Mouse (Mus musculus): ENCODE measurements around the gene Evi5. TPM values are rescaled to one million over a fixed set of nuclear protein-coding genes. Genes with fewer than 3 reads are reported as not detected.
A peak's percentile ranks its signal among the peaks of the same experiment; 100 is the strongest.

Gene Evi5
- polyA plus RNA-seq, 1 experiment = 15.9 TPM

GRCm38 (mm10) chr5:107724661-107725434, 150.1 kb downstream of the Evi5 start:
- H3K4me3 ChIP-seq (ENCODE audit: insufficient read depth, low read depth, low read length) = peak overlapping the region; percentile 34
- H3K4me1 ChIP-seq (ENCODE audit: control insufficient read depth, insufficient read depth, insufficient read length, low read length) = peaks cover 15% of the 10 kb centered on the region; the same call in 1 of the 2 replicates
- no peak overlapping the region for H3K27ac ChIP-seq (replicated peaks; ENCODE audit: low read depth, low read length)

DNA sequence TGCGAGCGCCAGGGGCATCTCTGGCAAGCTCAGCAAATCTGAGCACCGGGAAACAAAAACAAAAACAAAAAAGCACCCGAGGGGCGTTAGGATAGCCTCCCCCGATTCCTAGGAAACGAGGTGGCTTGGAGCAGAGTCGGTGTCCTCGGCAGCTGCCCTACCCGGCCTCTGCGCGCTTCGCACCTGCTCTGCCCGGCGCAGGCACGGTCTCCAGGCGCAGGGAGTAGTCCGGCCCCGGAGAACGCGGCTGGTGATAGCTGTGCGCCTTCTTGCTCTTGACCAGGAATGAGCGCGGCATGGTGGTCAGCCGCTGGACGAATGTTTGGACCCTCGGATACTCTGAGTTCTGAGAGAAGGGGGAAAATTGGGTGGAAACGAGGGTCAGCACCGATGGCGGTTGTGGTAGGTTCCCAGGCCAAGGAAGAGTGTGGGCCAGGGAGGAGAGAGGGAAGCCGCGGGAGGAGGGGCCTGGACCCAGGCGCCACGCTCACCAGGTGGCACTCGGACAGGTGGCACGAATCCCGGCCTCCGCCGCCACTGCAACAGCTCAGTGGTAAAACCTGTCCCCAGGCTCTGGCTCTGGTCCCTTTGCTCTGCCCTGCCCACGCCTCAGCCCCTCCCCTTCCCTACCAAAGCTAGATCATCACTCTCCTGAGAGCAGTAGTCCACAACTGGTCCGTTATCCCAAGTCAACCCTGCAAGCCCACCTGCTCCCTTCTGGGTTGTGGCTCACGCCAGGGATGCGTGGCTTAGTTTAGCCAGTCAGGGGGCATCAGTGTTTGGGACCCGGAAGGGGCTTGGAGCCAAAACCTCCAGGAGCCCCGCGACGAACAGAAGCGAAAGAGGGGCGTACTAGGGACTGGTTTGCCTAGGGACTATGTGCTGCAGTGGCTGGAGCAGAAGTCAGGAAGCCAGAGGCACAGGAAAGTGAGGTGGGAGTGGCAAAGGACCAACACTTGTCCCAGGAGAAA, 151.1 kb downstream of the Evi5 start:
- H3K4me3 ChIP-seq (ENCODE audit: insufficient read depth, low read depth, low read length) = peak overlapping the region; percentile 41
- peaks cover 15% of the 10 kb centered on the region; the same call in 1 of the 2 replicates for H3K4me1 ChIP-seq (ENCODE audit: control insufficient read depth, insufficient read depth, insufficient read length, low read length)
- no peak overlapping the region for H3K27ac ChIP-seq (replicated peaks; ENCODE audit: low read depth, low read length)

- no peak overlapping the region for H3K27ac ChIP-seq (replicated peaks; ENCODE audit: low read depth, low read length)
- H3K4me3 ChIP-seq (ENCODE audit: insufficient read depth, low read depth, low read length) = peak overlapping the region; percentile 41
- H3K4me1 ChIP-seq (ENCODE audit: control insufficient read depth, insufficient read depth, insufficient read length, low read length) = peaks cover 15% of the 10 kb centered on the region; the same call in 1 of the 2 replicates
These were observed 152.0 kb downstream of the Evi5 start for GRCm38 (mm10) chr5:107722661-107723532.

GRCm38 (mm10) chr5:107721638-107722011, 153.3 kb downstream of the Evi5 start:
- H3K4me3 ChIP-seq (ENCODE audit: insufficient read depth, low read depth, low read length) = no peak overlapping the region; the same call in 1 of the 2 replicates
- H3K4me1 ChIP-seq (ENCODE audit: control insufficient read depth, insufficient read depth, insufficient read length, low read length) = peaks cover 15% of the 10 kb centered on the region; the same call in 1 of the 2 replicates
- H3K27ac ChIP-seq (replicated peaks; ENCODE audit: low read depth, low read length) = no peak overlapping the region

- H3K4me3 ChIP-seq (ENCODE audit: insufficient read depth, low read depth, low read length) = peak overlapping the region; percentile 1; the same call in 1 of the 2 replicates
- no peak overlapping the region for H3K27ac ChIP-seq (replicated peaks; ENCODE audit: low read depth, low read length)
These were observed 153.8 kb downstream of the Evi5 start for GRCm38 (mm10) chr5:107720991-107721637.

DNA sequence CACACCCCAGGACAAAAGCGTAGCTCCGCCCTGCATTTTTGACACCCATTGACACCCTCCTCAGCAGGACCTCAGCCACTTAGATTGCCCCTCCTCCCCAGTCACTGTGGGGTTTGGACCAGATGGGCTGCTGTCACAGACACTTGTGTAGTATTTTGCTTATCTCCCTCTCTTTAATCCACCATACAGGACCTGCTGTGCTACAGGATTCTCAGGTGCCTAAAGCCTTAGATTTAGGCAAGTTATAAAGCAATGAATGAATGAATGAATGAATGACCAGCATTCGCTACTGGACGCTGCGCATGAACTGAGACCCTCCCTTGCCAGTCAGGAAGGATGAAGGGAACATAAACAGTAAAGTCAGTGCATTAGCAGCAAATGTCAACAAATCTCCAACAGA, 154.4 kb downstream of the Evi5 start:
- H3K27ac ChIP-seq (replicated peaks; ENCODE audit: low read depth, low read length) = no peak overlapping the region
- no peak overlapping the region for H3K4me3 ChIP-seq (ENCODE audit: insufficient read depth, low read depth, low read length)

More at GRCm38 (mm10) chr5:107720991-107721637, 153.8 kb downstream of the Evi5 start:
- peaks cover 15% of the 10 kb centered on the region; the same call in 1 of the 2 replicates for H3K4me1 ChIP-seq (ENCODE audit: control insufficient read depth, insufficient read depth, insufficient read length, low read length)

DNA sequence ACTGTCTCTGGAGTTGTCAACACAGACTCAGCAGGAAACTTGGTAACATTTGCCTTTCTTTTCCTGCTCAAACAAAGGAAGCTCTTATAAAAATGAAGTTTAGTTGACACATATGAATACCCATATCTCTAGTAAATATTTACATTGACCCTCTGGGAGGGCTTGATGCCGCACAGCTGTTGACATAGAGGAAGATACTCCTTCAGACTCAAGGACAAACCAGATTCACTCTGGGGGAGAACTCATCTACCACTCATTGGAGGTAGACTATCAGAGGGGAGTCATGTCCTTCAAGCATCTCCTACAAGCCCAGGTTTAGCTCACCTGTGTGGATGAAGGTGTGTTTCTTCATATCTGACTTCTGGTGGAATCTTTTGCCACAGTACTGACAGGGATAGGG, 155.1 kb downstream of the Evi5 start:
- Histone ChIP-seq H3K27ac (replicated peaks; ENCODE audit: low read depth, low read length) (no peak overlapping the region), H3K4me3 (ENCODE audit: insufficient read depth, low read depth, low read length) (no peak overlapping the region), H3K4me1 (ENCODE audit: control insufficient read depth, insufficient read depth, insufficient read length, low read length) (peaks cover 9% of the 10 kb centered on the region; the same call in 1 of the 2 replicates)

More for the DNA sequence above, 154.4 kb downstream of the Evi5 start:
- H3K4me1 ChIP-seq (ENCODE audit: control insufficient read depth, insufficient read depth, insufficient read length, low read length) = peaks cover 14% of the 10 kb centered on the region; the same call in 1 of the 2 replicates

DNA sequence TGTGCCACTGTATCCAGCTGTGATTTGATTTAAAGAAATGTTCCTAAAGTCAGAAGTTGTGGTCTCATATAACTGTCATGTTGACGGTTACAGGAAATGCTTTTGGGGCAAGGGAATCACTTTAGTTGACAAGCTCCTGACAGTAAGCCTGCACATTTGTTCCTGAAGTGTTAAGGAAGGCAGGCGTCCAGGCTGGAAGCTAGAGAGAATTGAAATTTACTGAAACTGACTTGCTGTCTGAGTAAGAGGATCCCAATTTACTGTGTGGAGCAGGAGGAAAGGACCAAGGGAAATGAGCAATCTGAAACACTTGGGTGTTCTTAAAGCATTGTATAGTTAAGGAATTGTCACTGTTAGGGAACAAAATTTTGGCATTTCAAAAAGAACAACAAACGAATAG, 155.7 kb downstream of the Evi5 start:
- no peak overlapping the region for H3K27ac ChIP-seq (replicated peaks; ENCODE audit: low read depth, low read length)
- no peak overlapping the region for H3K4me3 ChIP-seq (ENCODE audit: insufficient read depth, low read depth, low read length)
- peaks cover 5% of the 10 kb centered on the region; the same call in 1 of the 2 replicates for H3K4me1 ChIP-seq (ENCODE audit: control insufficient read depth, insufficient read depth, insufficient read length, low read length)

DNA sequence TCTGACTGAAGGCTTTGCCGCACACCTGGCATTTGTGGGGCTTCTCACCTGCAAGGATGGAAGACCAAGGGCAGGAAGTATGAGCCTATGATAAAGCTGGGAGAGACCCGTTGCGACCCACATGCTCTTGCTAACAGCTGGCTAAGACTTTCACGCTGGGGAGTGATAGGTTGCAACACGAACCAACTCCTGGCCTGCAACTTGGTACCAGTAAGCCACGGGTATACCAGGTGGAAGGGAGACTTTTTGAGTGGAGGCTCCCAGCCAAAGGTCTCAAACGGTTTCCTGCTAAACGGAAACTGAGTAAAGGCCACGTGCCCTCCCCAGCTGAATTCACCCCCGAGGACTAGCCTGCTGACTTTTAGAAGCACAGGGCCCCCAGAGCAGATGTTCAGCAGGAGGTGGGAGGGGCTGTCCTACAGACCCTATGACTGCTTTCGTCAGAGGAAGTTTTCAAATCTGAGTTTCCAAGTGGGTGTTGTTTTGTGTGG, 157.0 kb downstream of the Evi5 start:
- no peak overlapping the region for H3K4me3 ChIP-seq (ENCODE audit: insufficient read depth, low read depth, low read length)
- H3K27ac ChIP-seq (replicated peaks; ENCODE audit: low read depth, low read length) = no peak overlapping the region
- H3K4me1 ChIP-seq (ENCODE audit: control insufficient read depth, insufficient read depth, insufficient read length, low read length) = peaks cover 2% of the 10 kb centered on the region; the same call in 1 of the 2 replicates

GRCm38 (mm10) chr5:107711689-107712088, 163.2 kb downstream of the Evi5 start:
- Histone ChIP-seq H3K27ac (replicated peaks; ENCODE audit: low read depth, low read length) (no peak overlapping the region), H3K4me3 (ENCODE audit: insufficient read depth, low read depth, low read length) (no peak overlapping the region), H3K4me1 (ENCODE audit: control insufficient read depth, insufficient read depth, insufficient read length, low read length) (no peaks in the 10 kb centered on the region)

DNA sequence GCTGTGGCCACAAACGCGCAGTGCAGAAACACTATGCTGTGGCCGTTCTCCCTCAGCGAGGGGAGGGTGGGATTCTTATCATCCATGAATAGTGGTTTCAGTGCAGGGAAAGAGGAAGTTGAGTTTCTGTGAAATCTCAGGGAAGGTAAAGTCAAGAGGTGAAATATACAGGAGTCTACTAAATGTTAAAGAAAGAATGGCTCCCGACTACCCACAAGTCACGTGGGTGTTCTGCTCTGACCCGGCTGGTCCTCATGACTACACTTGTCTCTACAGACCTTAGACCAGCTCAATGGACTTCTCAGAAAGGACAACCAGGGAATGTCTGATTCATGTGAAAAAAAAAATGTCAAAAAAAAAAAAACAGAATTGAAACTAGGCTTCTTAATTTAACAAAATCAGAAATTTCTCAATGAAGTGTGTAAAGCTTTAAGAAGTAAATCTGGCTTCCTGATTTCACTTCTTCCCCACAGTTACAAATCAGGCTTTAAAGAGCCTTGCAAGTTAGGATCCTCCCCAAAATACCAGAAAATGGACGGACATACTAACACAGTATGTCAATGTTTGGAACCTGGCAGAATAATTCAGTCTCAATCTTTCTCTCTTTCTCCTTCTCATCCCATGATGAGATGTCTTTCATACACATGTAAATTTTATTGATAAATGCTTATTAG, 166.6 kb downstream of the Evi5 start:
- Histone ChIP-seq H3K4me1 (ENCODE audit: control insufficient read depth, insufficient read depth, insufficient read length, low read length) (no peaks in the 10 kb centered on the region), H3K4me3 (ENCODE audit: insufficient read depth, low read depth, low read length) (no peak overlapping the region), H3K27ac (replicated peaks; ENCODE audit: low read depth, low read length) (no peak overlapping the region)

GRCm38 (mm10) chr5:107706262-107706661, 168.6 kb downstream of the Evi5 start:
- Histone ChIP-seq H3K4me1 (ENCODE audit: control insufficient read depth, insufficient read depth, insufficient read length, low read length) (no peaks in the 10 kb centered on the region), H3K27ac (replicated peaks; ENCODE audit: low read depth, low read length) (no peak overlapping the region), H3K4me3 (ENCODE audit: insufficient read depth, low read depth, low read length) (no peak overlapping the region)

DNA sequence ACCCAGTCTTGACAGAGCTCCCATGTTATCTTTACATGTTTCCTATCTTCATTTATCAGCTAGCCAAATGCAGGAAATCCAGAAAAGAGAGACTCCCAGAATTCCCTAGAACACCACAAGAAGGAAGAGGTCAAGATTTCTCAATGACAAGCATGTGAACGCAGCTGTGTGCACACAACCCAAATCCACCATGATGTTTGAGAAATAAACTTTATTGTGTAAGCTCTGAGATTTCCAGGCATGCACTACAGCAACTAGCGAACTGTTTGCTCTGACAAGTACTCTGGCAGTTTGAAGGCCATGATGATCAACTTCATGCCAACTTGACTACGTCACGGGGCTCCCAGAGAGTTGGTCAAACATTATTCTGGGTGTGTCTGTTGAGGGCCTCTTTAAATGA, 169.2 kb downstream of the Evi5 start:
- Histone ChIP-seq H3K27ac (replicated peaks; ENCODE audit: low read depth, low read length) (no peak overlapping the region), H3K4me1 (ENCODE audit: control insufficient read depth, insufficient read depth, insufficient read length, low read length) (no peaks in the 10 kb centered on the region), H3K4me3 (ENCODE audit: insufficient read depth, low read depth, low read length) (no peak overlapping the region)
